ENCODE assay signal across 8 mouse cellular contexts in genomic region chr2:157559858-157560257, GRCm38 (mm10). TPM values are rescaled to one million over a fixed set of nuclear protein-coding genes. Genes with fewer than 3 reads are reported as not detected.
DNase-seq lines count a peak whose midpoint lies in the region; ATAC-seq and TF ChIP-seq lines count a peak whose summit lies in the region.

TSS of gene Nnat (plus strand) at chr2:157560078.

- TF ChIP-seq POLR2A in cortical plate, adult 2 months (IDR thresholded peaks at IDR 0.05; ENCODE audit: extremely low read depth, insufficient read depth, low read length): peak; percentile 72; the same call in 1 of the 2 replicates
- TF ChIP-seq POLR2A in olfactory bulb, adult 2 months (IDR thresholded peaks at IDR 0.05; ENCODE audit: insufficient read depth, low read depth, low read length): no peak

- peak within 1 kb of the TSS; percentile 58 for H3K4me3 ChIP-seq in heart, embryonic 10.5 days
- H3K4me3 ChIP-seq in ES-E14 (ENCODE audit: insufficient read depth in 1 of 2, low read depth in 1 of 2, low read length in 2 of 2, poor library complexity in 1 of 2, severe bottlenecking in 1 of 2): no peak within 1 kb of the TSS
- peak within 1 kb of the TSS; percentile 40 for H3K4me3 ChIP-seq in cortical plate, adult 2 months (ENCODE audit: insufficient read depth, low read length)
- peak within 1 kb of the TSS; percentile 60 for H3K4me3 ChIP-seq in hindbrain, embryonic 12.5 days
- H3K4me3 ChIP-seq in limb, embryonic 15.5 days: peak within 1 kb of the TSS; percentile 46
- peak within 1 kb of the TSS; percentile 61 for H3K4me3 ChIP-seq in olfactory bulb, adult 2 months (ENCODE audit: insufficient read depth, low read depth, low read length)

- H3K27me3 ChIP-seq in heart, embryonic 10.5 days (ENCODE audit: insufficient read depth, poor library complexity, severe bottlenecking): no peaks in the 10 kb centered on the region
- no peaks in the 10 kb centered on the region for H3K27me3 ChIP-seq in hindbrain, embryonic 12.5 days
- H3K27me3 ChIP-seq in limb, embryonic 15.5 days: no peaks in the 10 kb centered on the region

- peaks cover 79% of the 10 kb centered on the region for H3K36me3 ChIP-seq in heart, embryonic 10.5 days
- peaks cover 35% of the 10 kb centered on the region for H3K36me3 ChIP-seq in ES-E14 (ENCODE audit: control insufficient read depth, insufficient read depth, low read length, poor library complexity, severe bottlenecking)
- peaks cover 66% of the 10 kb centered on the region for H3K36me3 ChIP-seq in hindbrain, embryonic 12.5 days
- peaks cover 68% of the 10 kb centered on the region for H3K36me3 ChIP-seq in limb, embryonic 15.5 days

- peak; percentile 71 for ATAC-seq in hindbrain, embryonic 12.5 days (ENCODE audit: low FRiP score)
- ATAC-seq in limb, embryonic 15.5 days (ENCODE audit: insufficient number of reproducible peaks, low FRiP score, low TSS enrichment, low read depth): peak; percentile 21; the same call in 1 of the 2 replicates

- H3K9ac ChIP-seq in ES-E14 (ENCODE audit: insufficient read depth, low read depth, low read length, poor library complexity, severe bottlenecking): no peak within 1 kb of the TSS
- H3K9ac ChIP-seq in hindbrain, embryonic 12.5 days: peak within 1 kb of the TSS; percentile 84
- H3K9ac ChIP-seq in limb, embryonic 15.5 days: peak within 1 kb of the TSS; percentile 28; the same call in 1 of the 2 replicates

- peaks cover 41% of the 10 kb centered on the region for H3K4me1 ChIP-seq in heart, embryonic 10.5 days
- no peaks in the 10 kb centered on the region for H3K4me1 ChIP-seq in ES-E14 (ENCODE audit: control insufficient read depth in 2 of 2, insufficient read depth in 2 of 2, low read length in 2 of 2, poor library complexity in 1 of 2)
- H3K4me1 ChIP-seq in cortical plate, adult 2 months (ENCODE audit: control insufficient read depth, insufficient read depth, low read length): peaks cover 3% of the 10 kb centered on the region; the same call in 1 of the 2 replicates
- peaks cover 52% of the 10 kb centered on the region for H3K4me1 ChIP-seq in hindbrain, embryonic 12.5 days
- peaks cover 46% of the 10 kb centered on the region for H3K4me1 ChIP-seq in limb, embryonic 15.5 days
- peaks cover 20% of the 10 kb centered on the region for H3K4me1 ChIP-seq in olfactory bulb, adult 2 months (ENCODE audit: control insufficient read depth, insufficient read depth, low read length)

- peak within 1 kb of the TSS; percentile 69 for H3K27ac ChIP-seq in heart, embryonic 10.5 days
- H3K27ac ChIP-seq in ES-E14 (ENCODE audit: insufficient read depth, low read depth, low read length, poor library complexity, severe bottlenecking): no peak within 1 kb of the TSS
- H3K27ac ChIP-seq in cortical plate, adult 2 months (ENCODE audit: insufficient read depth, low read length): no peak within 1 kb of the TSS
- peak within 1 kb of the TSS; percentile 90 for H3K27ac ChIP-seq in hindbrain, embryonic 12.5 days
- H3K27ac ChIP-seq in limb, embryonic 15.5 days: peak within 1 kb of the TSS; percentile 50
- H3K27ac ChIP-seq in olfactory bulb, adult 2 months (ENCODE audit: insufficient read depth, low read depth, low read length): 0 out of 2 replicates have a peak within 1 kb of the TSS, but pooled peaks have one; percentile 3

- peaks cover 27% of the 10 kb centered on the region for H3K9me3 ChIP-seq in heart, embryonic 10.5 days
- peaks cover 18% of the 10 kb centered on the region for H3K9me3 ChIP-seq in ES-E14 (ENCODE audit: control insufficient read depth, insufficient read depth, low read depth, low read length)
- H3K9me3 ChIP-seq in hindbrain, embryonic 12.5 days (replicated peaks): peaks cover 38% of the 10 kb centered on the region
- peaks cover 25% of the 10 kb centered on the region; the same call in 1 of the 2 replicates for H3K9me3 ChIP-seq in limb, embryonic 15.5 days

- DNase-seq in heart, embryonic 10.5 days (ENCODE audit: low spot score): peak; percentile 84
- no peak for DNase-seq in heart, adult 8-10 months (ENCODE audit: low spot score)
- no peak for DNase-seq in ES-E14 (ENCODE audit: low read depth, low spot score)
- DNase-seq in spleen, postnatal 4 days (ENCODE audit: low spot score in 2 of 2): no peak

- in situ Hi-C loops in ES-E14 (cut with MboI; ENCODE audit: low sequenced_read_pairs in 2 of 2, unreplicated experiment in 2 of 2): loop anchor here in 1 of 2 experiments (10.0 kb wide), 1 partner anchor 225 kb away; no protein-coding TSS in a partner anchor

- no peak for TF ChIP-seq CTCF in cortical plate, adult 2 months (IDR thresholded peaks at IDR 0.05; ENCODE audit: extremely low read depth, insufficient read depth, low read length)
- TF ChIP-seq CTCF in olfactory bulb, adult 2 months (IDR thresholded peaks at IDR 0.05; ENCODE audit: insufficient read depth, low read depth, low read length): no peak

- H3K4me2 ChIP-seq in hindbrain, embryonic 12.5 days (replicated peaks): peak within 1 kb of the TSS; percentile 77
- H3K4me2 ChIP-seq in limb, embryonic 15.5 days: peak within 1 kb of the TSS; percentile 67

- 53% methylated on average over 27 of the region's 27 CpGs for WGBS in heart, embryonic 10.5 days
- 57% methylated on average over 27 of the region's 27 CpGs for WGBS in hindbrain, embryonic 12.5 days
- whole genome bisulfite sequencing in limb, embryonic 15.5 days: 44% methylated on average over 27 of the region's 27 CpGs
- WGBS in olfactory bulb, adult 2 months: 48% methylated on average over 27 of the region's 27 CpGs

TF ChIP-seq in ES-E14, 5 proteins besides CTCF, POLR2A, EP300 and RAD21:
- TF ChIP-seq HCFC1 (IDR thresholded peaks at IDR 0.05; ENCODE audit: borderline replicate concordance, insufficient read depth, low read length) (no peak), CHD2 (IDR thresholded peaks at IDR 0.05; ENCODE audit: low read depth, low read length) (no peak), ZC3H11A (IDR thresholded peaks at IDR 0.05; ENCODE audit: borderline replicate concordance, low read depth, low read length) (no peak), MAFK (IDR thresholded peaks at IDR 0.05; ENCODE audit: insufficient read depth, low read depth, low read length) (no peak), ZNF384 (IDR thresholded peaks at IDR 0.05; ENCODE audit: low read depth, low read length) (no peak)

RNA-seq across cellular contexts. Expression of gene Nnat, which starts in this region (rescaled TPM):
- polyA plus RNA-seq in heart, embryonic 10.5 days (2016; fragmentation: Nextera tagmentation; extraction: Ambion mirVana): 253 and 592 TPM in 2 replicates
- 1 to 10 TPM in 3 of 4 experiments, under 1 TPM in 1; 0.37 to 4.2 (median 1.5) TPM for total RNA-seq in heart, adult 8-10 months (2022)
- 7.0 and 117 TPM in 2 replicates for total RNA-seq in ES-E14 (2012; rRNA removed)
- 194 and 257 TPM in 2 replicates for polyA plus RNA-seq in cortical plate, adult 2 months (2012; rRNA removed)
- 3,841 and 3,900 TPM in 2 replicates for polyA plus RNA-seq in hindbrain, embryonic 12.5 days (2016; fragmentation: Nextera tagmentation; extraction: Ambion mirVana)
- 233 and 285 TPM in 2 replicates for polyA plus RNA-seq in limb, embryonic 15.5 days (2015; fragmentation: Nextera tagmentation; extraction: Ambion mirVana)
- polyA plus RNA-seq in olfactory bulb, adult 2 months (2012; ENCODE audit: insufficient read depth, insufficient read length, low replicate concordance, missing spikeins): not detected in 2 replicates

Comparison
In these comparisons a context has a peak if more than half of its experiments do, and no peak if none do; other contexts are left out.
1. RNA of gene Nnat (polyA plus RNA-seq): 3,841 to 3,900 TPM in hindbrain, embryonic 12.5 days, 253 to 592 TPM in heart, embryonic 10.5 days, 233 to 285 TPM in limb, embryonic 15.5 days and 194 to 257 TPM in cortical plate, adult 2 months; not detected in olfactory bulb, adult 2 months; every median in the first group is over 100 times any median in the second.
2. H3K27ac ChIP-seq: peak in heart, embryonic 10.5 days (single experiment), hindbrain, embryonic 12.5 days (single experiment), limb, embryonic 15.5 days (single experiment) and olfactory bulb, adult 2 months (single experiment); none in ES-E14 (single experiment) and cortical plate, adult 2 months (single experiment).
3. H3K4me3 ChIP-seq: peak in heart, embryonic 10.5 days (single experiment), cortical plate, adult 2 months (single experiment), hindbrain, embryonic 12.5 days (single experiment), limb, embryonic 15.5 days (single experiment) and olfactory bulb, adult 2 months (single experiment); none in ES-E14 (0 of 2).